Mouse (Mus musculus) megakaryocyte, adult 5-6 weeks (primary cell): ENCODE measurements around the gene Lmo4. TPM values are rescaled to one million over a fixed set of nuclear protein-coding genes. Genes with fewer than 3 reads are reported as not detected.

ENCODE experiments used
- ATAC-seq: 2 replicates; pipeline ENCODE4 v1.8.0; 2016; ENCODE audit warnings: mild to moderate bottlenecking, inconsistent platforms; ENCODE audit not compliant: poor library complexity, severe bottlenecking
- total RNA-seq, 2 experiments: library from RNA; stranded (forward) in 1 of 2; stranded (reverse) in 1 of 2; fragments of 153-499, 151-499 nt in 1 of 2; fragments of 221-1000, 200-1000 nt in 1 of 2; gene quantifications; 2 replicates each; pipeline versions ENCODE4 v1.2.3 to v1.2.4; 2015 to 2017

The Lmo4 gene
- total RNA-seq, 2 experiments from 2014 or later, result 83.8 to 340 TPM

- ATAC-seq, result no peak
These were observed 43.8 kb downstream of the Lmo4 start for GRCm38 (mm10) chr3:144161261-144161660.

GRCm38 (mm10) chr3:144155746-144156145, 49.3 kb downstream of the Lmo4 start:
- ATAC-seq, result 0 out of 2 replicates have a peak, but pooled peaks have one; percentile 15

GRCm38 (mm10) chr3:144153395-144153794, 51.6 kb downstream of the Lmo4 start:
- ATAC-seq, result no peak

DNA sequence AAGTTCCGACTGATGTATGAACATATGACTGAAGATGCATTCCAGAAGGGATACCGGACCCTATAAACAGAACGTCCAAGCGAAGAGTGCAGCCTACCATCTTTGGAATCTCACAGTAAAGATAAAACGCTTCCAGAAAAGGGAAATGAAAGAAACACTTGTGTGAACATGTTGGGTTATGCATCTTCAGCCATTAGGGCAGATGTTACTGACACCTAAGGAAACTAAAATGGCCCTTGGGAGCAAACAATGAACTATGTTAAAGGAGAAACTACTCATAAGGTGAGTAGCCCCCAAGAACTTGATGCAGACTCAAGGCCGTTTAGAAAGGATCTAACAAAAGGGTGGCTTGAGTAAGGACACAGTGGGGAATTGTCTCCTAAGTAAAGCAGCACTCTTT, 54.0 kb downstream of the Lmo4 start:
- ATAC-seq, result no peak

DNA sequence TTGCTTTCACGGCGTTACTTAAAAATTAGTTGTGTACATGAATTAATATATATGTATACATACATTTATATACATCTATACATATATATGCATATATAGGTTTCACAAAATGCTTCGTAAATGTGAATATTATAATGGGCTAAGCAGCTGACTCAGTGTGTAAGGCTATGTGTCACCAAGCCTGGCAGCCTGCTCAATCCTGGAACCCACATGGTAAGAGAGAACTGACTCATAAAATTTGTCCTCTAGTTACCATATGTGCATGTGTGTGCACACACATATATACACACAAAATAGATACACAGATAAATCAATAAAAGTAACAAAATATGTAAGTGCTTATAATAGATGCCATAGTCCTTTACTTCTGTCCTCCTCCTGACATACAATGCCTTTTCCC, 56.8 kb downstream of the Lmo4 start:
- ATAC-seq, result no peak

- peak; percentile 45; the same call in 1 of the 2 replicates for ATAC-seq
These were observed 57.8 kb downstream of the Lmo4 start for GRCm38 (mm10) chr3:144147244-144147643.

GRCm38 (mm10) chr3:144144066-144144465, 61.0 kb downstream of the Lmo4 start:
- no peak for ATAC-seq

DNA sequence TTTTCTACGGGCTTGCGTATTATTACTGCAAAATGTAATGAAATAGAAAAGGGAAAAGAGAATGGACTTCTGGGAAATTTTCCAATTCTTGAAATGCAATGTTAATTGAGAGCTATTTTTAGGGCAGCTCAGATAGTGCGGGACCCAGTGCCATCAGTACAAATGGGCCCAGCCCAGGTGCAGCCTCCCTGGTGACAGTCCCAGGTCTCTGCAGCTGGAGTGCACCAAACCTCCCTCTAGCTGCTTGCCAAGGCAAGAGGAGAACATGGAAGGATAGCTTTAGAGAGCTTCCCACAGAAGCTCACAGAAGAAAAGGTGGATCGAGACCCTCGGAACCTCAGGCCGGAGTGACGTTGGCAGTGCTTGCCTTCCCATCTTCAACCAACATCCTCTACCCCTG, 62.1 kb downstream of the Lmo4 start:
- ATAC-seq, result no peak

DNA sequence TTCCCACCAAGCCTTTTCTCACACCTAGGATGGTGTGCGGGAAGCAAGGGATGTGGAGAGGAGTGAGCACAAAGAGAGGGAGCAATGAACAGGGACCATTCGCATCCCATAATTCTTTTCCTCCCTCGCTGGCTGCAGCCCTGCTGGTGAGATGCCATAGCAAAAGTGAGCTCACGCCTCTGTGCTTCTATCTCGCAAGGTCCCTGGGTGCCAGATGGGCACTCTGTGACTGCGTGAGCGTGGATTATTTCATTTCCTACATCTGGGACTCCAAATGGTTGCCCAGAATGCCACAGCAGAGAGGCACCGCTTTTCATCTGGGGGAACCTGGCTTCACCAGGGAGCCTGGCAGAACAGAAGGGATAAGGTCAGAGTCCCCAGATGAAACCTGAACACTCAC, 63.2 kb downstream of the Lmo4 start:
- no peak for ATAC-seq

GRCm38 (mm10) chr3:144140816-144141215, 64.2 kb downstream of the Lmo4 start:
- no peak for ATAC-seq

GRCm38 (mm10) chr3:144138659-144139058, 66.4 kb downstream of the Lmo4 start:
- ATAC-seq, result peak; percentile 51
